Mouse (Mus musculus) adipocyte (in vitro differentiated cells): ENCODE results near the gene A630023A22Rik.
A peak's percentile ranks its signal among the peaks of the same experiment; 100 is the strongest.

Source experiments
- DNase-seq: peaks from one replicate; pipeline ENCODE4 v3.0.0-alpha.2; 2016; ENCODE audit warnings: low spot score

The A630023A22Rik gene

DNA sequence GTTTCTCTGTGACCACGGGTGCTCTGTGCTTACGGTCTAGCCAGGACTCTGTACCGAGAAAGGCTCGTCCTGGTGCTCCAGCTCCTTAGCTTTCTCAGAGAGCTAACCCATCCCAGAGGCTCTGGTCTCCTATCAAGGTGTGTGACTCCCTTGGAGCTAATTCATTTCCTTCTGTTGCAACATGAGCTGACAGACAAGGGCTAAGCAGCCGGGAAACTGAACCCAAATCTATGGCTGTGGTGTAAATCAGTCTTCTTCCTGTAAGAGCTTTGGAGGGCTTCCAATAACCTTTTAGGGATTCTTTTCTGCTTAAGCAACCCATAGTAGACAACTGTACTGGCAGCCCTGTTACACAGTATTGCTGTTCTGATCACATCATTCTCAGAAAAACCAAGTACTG, at the start of gene A630023A22Rik:
A630023A22Rik (minus strand) TSS at position 154 of the 400 bp plus-strand sequence.
- peak; percentile 73 for DNase-seq

DNA sequence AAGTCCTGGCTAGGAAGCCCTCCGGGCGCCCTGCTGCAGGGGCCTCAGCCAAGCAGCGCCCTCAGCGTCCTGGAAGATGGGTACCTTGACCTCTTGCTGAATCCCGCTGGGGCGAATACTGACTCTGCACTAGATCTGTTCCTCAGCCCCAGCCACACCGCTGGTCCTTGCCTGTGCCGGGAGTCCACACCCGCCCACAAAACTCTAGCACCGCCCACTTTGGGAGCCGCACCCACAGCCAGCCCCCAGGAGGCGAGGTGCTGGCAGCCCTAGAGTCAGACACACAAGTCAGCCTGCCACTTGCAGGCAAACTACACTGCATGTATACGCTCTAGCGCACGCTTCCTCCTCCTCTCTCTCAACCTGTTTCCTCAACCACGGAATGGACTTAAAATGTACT, 49.8 kb upstream of the A630023A22Rik start, which contains the start of gene Npy4r:
Npy4r (minus strand) TSS at position 148 of the 400 bp plus-strand sequence.
- no peak for DNase-seq

- DNase-seq: no peak
Measured at GRCm38 (mm10) chr14:34142915-34143314, 40.4 kb upstream of the A630023A22Rik start.

DNA sequence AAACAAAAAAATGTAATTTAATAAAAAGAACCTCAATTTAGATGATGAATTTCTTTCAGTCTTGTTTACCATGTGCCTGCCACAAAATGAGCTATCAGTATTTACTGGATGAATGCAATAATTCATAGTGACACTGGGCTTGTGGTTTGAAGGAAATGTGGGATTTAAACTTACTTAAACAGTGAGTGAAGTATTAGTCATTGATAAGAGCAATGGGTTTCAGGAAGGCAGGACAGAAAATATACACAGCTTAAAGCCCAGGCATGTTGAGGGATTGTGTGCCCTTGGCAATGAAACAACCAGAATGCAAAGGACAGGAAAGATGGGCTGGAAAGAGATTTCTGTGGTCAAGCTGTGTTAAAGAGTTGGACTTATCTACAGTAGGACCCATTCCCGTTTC, 39.8 kb upstream of the A630023A22Rik start:
- no peak for DNase-seq

DNA sequence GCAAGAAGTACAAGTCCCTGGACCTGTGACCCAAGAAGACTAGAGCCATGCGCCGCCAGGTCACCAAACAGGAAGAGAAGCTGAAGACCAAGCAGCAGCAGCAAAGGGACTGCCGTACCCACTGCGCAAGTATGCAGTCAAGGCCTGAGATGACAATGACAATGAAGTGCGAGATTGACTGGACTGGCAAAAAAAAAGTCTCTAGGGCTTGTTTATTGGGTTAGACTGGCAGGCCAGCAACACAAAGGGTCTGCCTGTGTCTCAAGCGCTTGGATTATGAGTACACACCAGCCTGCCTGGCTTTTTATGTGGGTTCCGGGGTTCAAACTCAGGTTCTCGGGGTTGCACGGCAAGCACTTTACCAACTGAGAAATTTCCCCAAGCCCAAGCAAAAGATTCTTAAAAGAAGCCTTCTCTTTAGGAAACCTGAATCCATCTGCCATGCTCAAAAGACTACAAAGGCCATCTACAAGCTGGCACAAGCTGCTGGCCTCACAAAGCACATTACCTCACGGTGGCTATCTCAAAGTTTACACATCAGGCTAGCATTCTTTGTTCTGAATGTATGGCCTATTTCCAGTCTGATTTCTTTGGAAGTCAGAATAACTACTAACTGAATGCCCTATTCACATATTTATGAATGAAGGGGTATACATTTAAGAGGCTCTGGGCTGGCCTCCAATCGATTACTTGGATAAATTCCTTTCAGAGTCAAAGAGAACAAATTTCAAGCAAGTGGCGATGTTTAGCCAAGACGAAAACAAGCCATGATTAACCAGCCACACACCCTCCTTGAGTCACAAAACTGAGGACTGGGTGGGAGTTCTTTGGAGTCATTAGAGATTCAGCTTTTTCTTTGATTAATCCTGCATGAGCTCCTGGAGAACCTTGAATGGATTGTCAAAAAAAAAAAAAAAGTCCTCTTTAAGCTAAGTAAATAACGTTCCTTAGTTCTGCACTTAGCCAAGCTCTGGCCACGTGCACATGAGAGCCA, 37.4 kb upstream of the A630023A22Rik start:
- no peak for DNase-seq

DNA sequence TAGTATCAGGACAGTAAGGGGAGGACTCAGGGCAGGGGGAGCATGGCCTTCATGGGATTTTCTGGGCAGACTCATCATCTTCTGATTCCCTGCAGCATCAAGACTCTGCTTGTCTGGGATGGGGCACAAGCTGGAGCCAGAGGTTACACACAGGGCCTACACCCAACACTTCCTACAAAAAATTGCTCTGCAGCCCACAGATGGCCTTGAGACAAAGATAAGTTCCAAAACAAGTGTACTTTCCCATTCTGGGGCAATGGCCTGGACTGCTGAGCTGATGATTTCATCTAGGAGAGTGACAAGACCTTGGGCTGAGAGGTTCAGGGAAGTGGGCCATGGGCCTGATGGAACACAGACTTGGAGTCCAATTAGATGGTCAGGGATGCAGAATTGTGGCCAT, 32.8 kb upstream of the A630023A22Rik start:
- no peak for DNase-seq

DNA sequence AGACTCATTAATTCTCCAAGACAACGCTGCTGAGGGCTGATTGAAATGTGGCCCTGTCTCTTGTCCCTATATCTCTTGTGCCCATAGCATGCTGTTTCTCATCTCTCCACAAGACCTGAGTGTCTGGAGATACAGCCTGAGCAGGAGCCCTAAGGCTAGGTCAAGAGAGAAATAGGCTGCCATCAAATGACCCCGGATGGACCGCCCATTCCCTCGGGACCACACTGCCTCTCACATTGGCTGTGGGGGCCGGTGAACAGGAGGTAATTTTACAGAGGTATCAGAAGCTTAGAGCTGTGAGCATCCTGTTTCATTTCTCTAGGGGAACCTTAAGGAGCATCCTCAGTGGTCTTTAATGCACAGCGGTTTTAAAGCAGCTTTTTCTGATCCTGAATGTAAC, 28.7 kb upstream of the A630023A22Rik start:
- DNase-seq: no peak

DNA sequence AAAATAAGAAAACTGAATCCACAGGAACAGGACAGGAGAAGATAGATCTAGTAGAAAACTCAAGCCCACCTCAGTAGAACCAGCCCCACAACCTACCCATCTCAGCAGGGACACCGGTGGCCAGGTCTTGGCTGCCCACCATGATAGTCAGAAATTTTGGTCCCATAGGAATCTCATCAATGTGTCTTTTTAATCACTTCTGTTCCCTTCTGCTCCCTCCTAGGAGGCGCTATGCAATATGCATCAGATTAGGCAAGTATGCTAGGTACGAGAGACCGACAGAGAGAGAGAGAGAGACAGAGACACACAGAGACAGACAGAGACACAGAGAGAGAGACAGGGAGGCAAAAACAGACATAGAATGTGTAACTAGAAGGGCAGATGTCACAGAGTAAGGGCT, 19.1 kb upstream of the A630023A22Rik start:
- DNase-seq: no peak

- no peak for DNase-seq
Measured at GRCm38 (mm10) chr14:34120923-34121351, 18.4 kb upstream of the A630023A22Rik start.

- DNase-seq: no peak
Measured at GRCm38 (mm10) chr14:34120016-34120910, 17.7 kb upstream of the A630023A22Rik start.

DNA sequence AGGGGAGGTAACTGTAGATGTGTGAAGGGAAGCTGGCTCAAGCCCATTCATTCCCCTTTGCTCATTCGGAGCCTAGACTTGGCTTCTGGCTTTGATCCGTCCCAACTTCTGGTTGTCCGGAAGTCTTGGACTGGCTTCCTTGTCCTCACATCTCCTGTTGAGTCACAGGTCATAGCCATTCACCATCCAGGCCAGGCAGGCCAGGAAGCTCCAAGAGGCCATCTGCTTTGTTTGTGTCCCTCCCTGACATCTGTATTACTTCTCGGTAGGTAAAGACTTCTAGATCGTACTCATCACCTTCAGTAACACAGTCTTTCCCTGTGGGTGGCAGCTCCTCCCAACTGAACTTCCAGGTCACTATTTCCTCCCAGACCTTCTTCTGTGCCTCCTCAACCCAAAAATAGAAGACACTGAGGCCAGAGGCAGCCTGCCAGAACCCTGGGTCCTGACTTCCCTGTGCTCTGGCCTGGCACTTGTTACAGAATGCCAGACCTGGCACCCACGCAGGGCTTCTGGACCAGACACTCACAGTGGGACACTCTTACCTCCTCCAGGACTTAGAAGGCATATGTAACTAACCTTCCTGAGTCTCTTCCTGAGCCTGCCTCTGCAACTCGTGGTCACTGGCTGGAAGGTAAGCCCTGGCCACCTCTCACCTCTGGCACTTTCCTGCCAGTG, 16.6 kb upstream of the A630023A22Rik start:
- no peak for DNase-seq

DNA sequence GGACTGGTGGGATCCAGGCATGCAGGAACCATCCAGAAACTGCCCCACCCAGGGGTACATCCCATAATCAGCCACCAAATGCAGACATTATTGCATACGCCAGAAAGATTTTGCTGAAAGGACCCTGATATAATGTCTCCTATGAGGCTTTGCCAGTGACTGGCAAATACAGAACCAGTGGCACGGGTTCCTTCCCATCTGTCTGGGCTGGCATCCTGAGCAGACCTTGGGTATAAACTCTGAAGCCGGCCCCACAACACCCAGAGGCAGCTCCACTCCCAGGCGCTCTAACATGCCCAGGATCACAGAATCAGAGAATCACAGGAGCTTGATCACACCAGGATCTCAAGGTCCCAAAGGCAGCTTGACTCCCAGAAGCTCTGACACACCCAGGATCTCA, 11.8 kb upstream of the A630023A22Rik start:
- DNase-seq: no peak

GRCm38 (mm10) chr14:34107594-34107993, 5.0 kb upstream of the A630023A22Rik start:
- DNase-seq: no peak

GRCm38 (mm10) chr14:34106389-34107062, 4.0 kb upstream of the A630023A22Rik start:
- DNase-seq: peak; percentile 49

GRCm38 (mm10) chr14:34104892-34105291, 2.3 kb upstream of the A630023A22Rik start:
- DNase-seq: peak; percentile 90

DNA sequence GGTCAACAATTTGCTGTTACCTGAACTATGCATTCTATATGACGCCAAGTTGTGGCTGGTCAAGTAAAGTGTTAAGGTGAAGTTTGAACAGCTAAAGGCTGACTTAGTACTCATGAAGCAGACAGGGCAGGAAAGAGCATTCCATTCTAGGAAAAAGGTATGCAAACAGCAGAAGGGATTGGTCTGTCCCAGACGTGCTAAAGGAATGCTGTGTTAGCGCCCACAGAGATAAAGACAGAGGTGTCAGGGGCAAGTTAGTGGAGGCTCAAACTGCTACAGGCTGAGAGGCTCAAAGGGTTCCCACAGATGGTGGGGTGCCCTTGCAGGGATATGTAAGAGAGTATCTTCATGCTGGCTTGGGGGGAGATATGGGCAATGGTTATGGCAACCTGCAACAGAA, 1.3 kb upstream of the A630023A22Rik start:
- DNase-seq: no peak

DNA sequence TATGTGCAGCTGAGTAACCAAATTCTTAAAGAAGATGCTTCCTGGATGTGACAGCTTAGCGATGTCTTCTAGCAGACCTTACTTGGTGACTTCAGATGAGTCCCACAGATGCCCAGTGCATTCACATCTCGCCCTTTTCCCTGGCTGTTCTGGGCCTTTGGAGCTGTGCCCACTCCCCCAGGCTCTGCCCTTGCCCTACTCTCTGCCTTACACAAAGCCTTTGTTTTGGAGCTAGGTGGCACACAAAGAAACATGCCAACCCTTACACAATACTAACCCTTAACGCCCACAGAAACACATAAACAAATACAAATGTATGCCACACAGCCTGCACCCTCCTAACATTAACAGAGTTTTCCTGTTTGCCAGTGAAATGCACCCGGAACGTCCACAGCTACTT, 6.4 kb downstream of the A630023A22Rik start:
- DNase-seq: peak; percentile 76

DNA sequence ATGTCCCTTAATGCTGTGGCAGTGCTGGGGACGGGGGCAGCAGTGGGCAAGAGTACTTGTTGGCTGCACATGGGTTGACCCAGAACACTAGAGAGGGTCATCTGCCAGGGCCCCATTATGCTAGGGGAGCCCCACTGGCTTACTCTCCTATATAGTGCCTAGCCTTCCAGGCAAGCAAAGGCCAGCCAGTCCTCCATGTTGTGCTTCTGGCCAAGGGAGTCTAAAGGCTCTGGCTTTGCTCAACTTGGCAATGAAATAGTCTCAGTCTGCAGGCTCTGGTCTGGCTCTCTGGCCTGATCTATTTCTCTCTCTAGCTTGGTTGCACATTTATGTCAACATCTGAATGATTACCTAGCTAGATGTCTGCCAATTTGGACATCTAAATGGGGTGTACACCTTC, 9.7 kb downstream of the A630023A22Rik start:
- peak; percentile 77 for DNase-seq

DNA sequence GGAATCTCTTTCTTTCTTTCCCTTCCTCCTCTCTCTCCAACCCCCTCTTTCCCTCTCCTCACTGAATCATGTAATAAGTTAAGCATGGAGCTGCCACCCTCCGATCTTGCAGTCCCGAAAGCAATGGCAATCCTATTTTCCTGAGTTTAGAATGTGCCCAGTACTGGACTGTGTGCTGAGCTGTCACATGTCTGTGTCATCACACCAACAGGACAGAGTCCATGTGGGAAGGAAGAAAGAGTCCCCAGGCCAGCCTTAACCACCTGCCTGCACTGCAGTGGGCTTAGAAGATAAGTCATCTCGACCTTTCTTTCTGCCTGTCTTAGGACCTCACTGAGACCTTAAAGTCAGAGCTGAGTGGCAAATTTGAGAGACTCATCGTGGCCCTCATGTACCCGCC, 11.1 kb downstream of the A630023A22Rik start:
- no peak for DNase-seq

DNA sequence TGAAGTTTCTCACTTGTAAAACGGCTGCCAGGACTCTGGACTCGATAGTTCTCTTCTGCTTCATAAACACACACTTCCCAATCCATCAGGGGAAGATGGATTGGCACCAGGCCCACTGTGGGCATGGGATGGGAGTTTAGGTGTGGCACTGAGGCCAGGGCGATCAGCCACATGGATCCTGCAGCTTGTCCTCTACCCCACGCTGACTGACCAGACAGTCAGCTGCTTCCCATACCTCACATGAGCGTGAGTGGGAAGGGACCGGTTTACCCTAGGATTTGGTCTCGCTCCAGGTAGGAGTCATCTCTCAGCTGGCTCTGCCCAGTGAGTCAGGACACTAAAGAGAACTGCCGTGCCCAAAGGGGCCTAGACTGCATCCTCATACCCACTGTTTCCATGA, 12.8 kb downstream of the A630023A22Rik start:
- DNase-seq: peak; percentile 29

DNA sequence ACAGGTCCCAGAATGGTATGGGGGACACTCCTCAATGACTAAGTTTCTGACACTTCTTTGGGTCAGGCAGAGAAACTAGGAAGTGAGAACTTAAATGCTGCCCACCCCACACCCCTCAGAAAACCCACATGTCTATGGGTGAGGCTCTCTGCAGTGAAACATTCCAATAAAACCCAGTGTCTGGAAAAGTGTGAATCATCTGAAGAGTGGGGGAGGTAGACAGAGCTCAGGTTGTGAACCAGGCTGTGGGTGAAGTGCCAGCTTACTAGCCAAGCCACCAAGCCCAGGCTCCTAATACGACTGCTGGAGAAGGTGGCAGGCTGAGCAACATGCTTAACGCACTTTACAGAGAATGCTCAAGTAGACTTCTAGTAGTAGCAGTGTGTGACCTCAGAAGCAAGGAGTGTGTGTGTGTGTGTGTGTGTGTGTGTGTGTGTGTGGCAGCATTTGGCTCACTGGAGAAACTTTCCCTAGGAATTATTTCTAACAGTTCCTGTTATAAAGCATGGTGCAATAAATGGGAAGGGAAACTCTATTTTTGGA, 14.6 kb downstream of the A630023A22Rik start:
- peak; percentile 78 for DNase-seq
